12 mouse cellular contexts compared by ENCODE assay signal in the genomic region with DNA sequence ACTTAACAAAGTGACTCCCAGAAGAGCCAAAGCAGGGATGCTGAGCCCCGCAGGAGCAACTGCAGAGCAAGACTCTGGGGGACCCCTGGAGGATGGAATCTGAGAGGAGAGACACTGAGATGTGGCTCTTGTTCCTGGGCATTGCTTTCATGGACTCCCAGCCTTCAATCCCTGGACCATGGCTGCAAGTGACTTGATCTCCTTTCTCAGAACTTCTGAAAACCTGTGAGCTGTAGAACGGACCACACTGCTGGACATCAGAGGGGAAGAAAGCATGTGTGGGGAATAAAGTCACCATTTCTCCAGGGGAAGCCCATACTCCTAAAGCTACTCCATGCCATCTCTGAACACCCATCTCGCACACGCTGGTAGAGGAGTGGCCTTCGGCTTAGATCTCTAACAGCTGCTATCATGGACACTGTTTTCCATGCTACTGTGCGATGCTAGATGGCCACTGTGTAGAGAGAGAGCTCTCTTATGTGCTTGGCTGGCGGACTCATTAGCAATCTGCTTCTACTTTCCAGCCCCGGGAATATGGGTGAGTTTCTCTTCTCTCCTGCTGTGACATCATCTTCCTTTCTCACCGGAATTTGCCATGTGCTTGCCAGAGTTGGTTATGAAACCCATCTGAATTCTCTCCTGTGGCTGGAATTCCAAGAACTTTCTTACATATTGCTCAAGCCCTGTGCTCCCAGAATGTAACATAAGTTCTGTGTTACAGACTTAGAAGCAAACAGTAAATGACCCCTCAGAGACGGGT. TPM values are rescaled to one million over a fixed set of nuclear protein-coding genes. Genes with fewer than 3 reads are reported as not detected.
A peak's percentile ranks its signal among the peaks of the same experiment; 100 is the strongest.
DNase-seq lines count a peak whose midpoint lies in the region; ATAC-seq lines count a peak whose summit lies in the region.
"Had no signal": no experiment of that assay in that cellular context is flagged by ENCODE, and none has a peak within 500 bp of the region (broad histone marks: within the 10 kb centered on the region; RNA-seq: fewer than 3 reads in every experiment).

No protein-coding gene starts in this region.

- no peaks in the 10 kb centered on the region for H3K9me3 ChIP-seq in hindbrain, embryonic 13.5 days
- no peaks in the 10 kb centered on the region for H3K9me3 ChIP-seq in hindbrain, embryonic 14.5 days (ENCODE audit: control insufficient read depth, low read length)
- H3K9me3 ChIP-seq: limb, embryonic 13.5 days had no signal

- H3K4me2 ChIP-seq in hindbrain, embryonic 13.5 days: no peak overlapping the region
- H3K4me2 ChIP-seq in hindbrain, embryonic 14.5 days (replicated peaks): no peak overlapping the region
- H3K4me2 ChIP-seq: limb, embryonic 13.5 days had no signal

- no peaks in the 10 kb centered on the region for H3K36me3 ChIP-seq in hindbrain, embryonic 13.5 days
- no peaks in the 10 kb centered on the region for H3K36me3 ChIP-seq in hindbrain, embryonic 14.5 days (replicated peaks; ENCODE audit: control insufficient read depth, insufficient read depth)
- H3K36me3 ChIP-seq: limb, embryonic 13.5 days had no signal

- no peak overlapping the region for H3K4me3 ChIP-seq in hindbrain, embryonic 13.5 days
- H3K4me3 ChIP-seq in hindbrain, embryonic 14.5 days (replicated peaks; ENCODE audit: low read length): no peak overlapping the region
- H3K4me3 ChIP-seq: limb, embryonic 13.5 days had no signal

- H3K9ac ChIP-seq in hindbrain, embryonic 13.5 days: no peak overlapping the region
- no peak overlapping the region for H3K9ac ChIP-seq in hindbrain, embryonic 14.5 days
- H3K9ac ChIP-seq: limb, embryonic 13.5 days had no signal

- no peaks in the 10 kb centered on the region for H3K27me3 ChIP-seq in hindbrain, embryonic 13.5 days
- no peaks in the 10 kb centered on the region for H3K27me3 ChIP-seq in hindbrain, embryonic 14.5 days (ENCODE audit: control insufficient read depth, insufficient read depth, low read length)
- H3K27me3 ChIP-seq: limb, embryonic 13.5 days had no signal

- no peaks in the 10 kb centered on the region for H3K4me1 ChIP-seq in hindbrain, embryonic 13.5 days (replicated peaks)
- no peaks in the 10 kb centered on the region for H3K4me1 ChIP-seq in hindbrain, embryonic 14.5 days (replicated peaks; ENCODE audit: control insufficient read depth, insufficient read depth, low read length)

- no peak overlapping the region for H3K27ac ChIP-seq in hindbrain, embryonic 13.5 days
- H3K27ac ChIP-seq in hindbrain, embryonic 14.5 days: no peak overlapping the region
- H3K27ac ChIP-seq: limb, embryonic 13.5 days; macrophage had no signal

- intact Hi-C loops in left cerebral cortex, postnatal 14 days (cut with DNase I): no loop called here

- 78% methylated on average over 10 of the region's 10 CpGs for WGBS in hindbrain, embryonic 13.5 days
- 82% methylated on average over 10 of the region's 10 CpGs for WGBS in hindbrain, embryonic 14.5 days

- ATAC-seq in hindbrain, embryonic 13.5 days (ENCODE audit: low FRiP score): no peak
- no peak for ATAC-seq in hindbrain, embryonic 14.5 days (ENCODE audit: low FRiP score)

- peak; percentile 25 for DNase-seq in layer of hippocampus, adult 11-12 months (ENCODE audit: low spot score)
- no peak for DNase-seq in layer of hippocampus, postnatal 25 days (ENCODE audit: extremely low spot score in 1 of 2, low spot score in 1 of 2)
- DNase-seq in 3134 (ENCODE audit: extremely low read depth, insufficient read length, low spot score): peak; percentile 30
- peak; percentile 65 for DNase-seq in Muller cell, postnatal 12 days (ENCODE audit: inconsistent ontology term)
- DNase-seq in left cerebral cortex, postnatal 14 days (ENCODE audit: low spot score in 2 of 2): peak; percentile 24 to 57
- no peak for DNase-seq in hindbrain, embryonic 14.5 days (ENCODE audit: low spot score)
- no peak for DNase-seq in gastrocnemius, postnatal 4 days (ENCODE audit: low spot score in 2 of 2)
- DNase-seq: kidney, postnatal 36 days; spleen, adult 18-20 months had no signal

RNA-seq across cellular contexts. Expression of gene Bbs10, which starts 16.3 kb away (rescaled TPM):
- 1 to 10 TPM; 5.8 TPM for total RNA-seq in layer of hippocampus, postnatal 25 days (2021)
- total RNA-seq in left cerebral cortex, postnatal 14 days (2021): 1 to 10 TPM; 4.1 to 5.2 TPM
- 6.5 and 7.2 TPM in 2 replicates for polyA plus RNA-seq in hindbrain, embryonic 13.5 days (2015; fragmentation: Nextera tagmentation; extraction: Ambion mirVana)
- 5.7 and 6.1 TPM in 2 replicates for polyA plus RNA-seq in hindbrain, embryonic 14.5 days (2014; fragmentation: Nextera tagmentation; extraction: Ambion mirVana)
- total RNA-seq in gastrocnemius, postnatal 4 days (2021): 1 to 10 TPM; 3.2 to 3.5 TPM

Comparison
In these comparisons a context has a peak if more than half of its experiments do, and no peak if none do; other contexts are left out.
1. DNase-seq: peak in layer of hippocampus, adult 11-12 months (single experiment), 3134 (single experiment), Muller cell, postnatal 12 days (single experiment) and left cerebral cortex, postnatal 14 days (2 of 2); none in layer of hippocampus, postnatal 25 days (0 of 2), hindbrain, embryonic 14.5 days (single experiment) and gastrocnemius, postnatal 4 days (0 of 2).